Mouse (Mus musculus) pancreas, adult 10 weeks (tissue): ENCODE measurements around the gene Tmem119. TPM values are rescaled to one million over a fixed set of nuclear protein-coding genes. Genes with fewer than 3 reads are reported as not detected.

Experiments
- polyA plus RNA-seq: library from polyadenylated mRNA; stranded (reverse); fragments of 350-450 nt; fragmentation: Illumina TruSeq; extraction: RNeasy Lipid Tissue Mini Kit (QIAGEN cat#74804); gene quantifications from one replicate; pipeline ENCODE4 v1.2.3, GENCODE M21; 2015; ENCODE audit warnings: low read depth, low replicate concordance; ENCODE audit not compliant: insufficient read depth

Tmem119 gene
- polyA plus RNA-seq: 13.5 TPM

DNA sequence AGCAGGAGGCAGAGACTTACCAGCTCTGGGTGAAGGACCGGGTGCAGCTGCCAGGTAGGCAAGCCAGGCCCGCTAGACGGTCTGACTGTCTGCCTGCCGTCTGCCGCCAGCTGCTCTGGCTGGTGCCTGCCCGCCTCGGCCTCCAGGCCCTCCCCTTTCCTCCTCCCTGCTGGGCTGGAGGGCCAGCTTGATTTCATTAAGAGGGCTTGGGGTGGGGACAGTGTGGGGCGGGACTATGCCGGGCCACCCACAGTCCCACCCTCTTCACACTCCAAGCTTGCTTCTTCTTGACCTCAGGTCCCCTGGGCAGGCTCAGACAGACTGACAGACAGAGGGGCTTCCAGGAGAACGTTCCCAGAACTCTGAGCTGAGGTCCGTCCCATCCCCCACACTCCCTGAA, at the start of gene Tmem119:
TSS of gene Tmem119 (minus strand) at position 237 of the 400 bp plus-strand sequence.

DNA sequence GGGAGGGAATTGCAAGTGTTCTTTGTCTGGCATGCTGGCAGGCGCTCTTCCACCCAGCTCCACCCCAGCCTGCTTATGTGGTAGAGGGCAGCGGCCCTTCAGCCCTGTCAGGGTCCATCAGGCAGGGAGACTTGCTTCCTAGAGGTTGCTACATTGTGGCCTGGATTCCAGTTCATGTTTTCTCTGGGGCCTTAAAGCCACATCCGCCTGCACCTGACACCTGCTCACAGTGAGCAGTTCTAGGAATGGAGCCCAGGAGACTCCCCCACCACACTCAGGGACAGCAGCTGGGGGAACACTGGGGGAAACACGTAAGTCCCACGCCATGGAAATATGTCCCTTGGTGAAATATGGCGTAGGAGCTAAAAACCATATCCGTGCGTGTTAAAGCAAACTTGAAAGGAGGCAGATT, 32.2 kb upstream of the Tmem119 start, which contains the start of gene Selplg:
TSS of gene Selplg (minus strand) at position 155 of the 412 bp plus-strand sequence.

DNA sequence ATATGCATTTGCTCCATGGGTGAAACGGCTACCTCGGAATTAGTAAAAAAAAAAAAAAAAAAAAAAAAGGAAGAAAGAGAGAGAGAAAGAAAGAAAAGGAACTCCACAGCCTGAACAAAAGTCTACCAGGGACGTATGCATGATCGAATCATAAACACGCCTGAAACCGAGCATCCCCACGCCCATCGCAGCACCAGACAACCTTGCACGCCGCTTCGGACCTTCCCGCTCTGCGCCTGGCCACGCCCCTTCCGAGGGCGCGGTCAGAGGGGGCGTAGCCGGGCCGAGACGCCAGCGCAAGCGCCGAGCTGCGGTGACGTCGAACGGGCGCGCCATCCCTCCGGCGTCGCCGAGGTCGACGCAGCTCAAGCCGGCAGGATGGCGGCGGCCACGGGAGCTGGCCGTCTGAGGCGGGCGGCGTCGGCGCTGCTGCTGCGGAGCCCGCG, 27.8 kb downstream of the Tmem119 start, which contains the start of the genes Sart3 and Iscu:
TSS of gene Sart3 (minus strand) at position 61 of the 446 bp plus-strand sequence.
TSS of gene Iscu (plus strand) at position 299 of the 446 bp plus-strand sequence.

Other genes with a start within 250 kb of the Tmem119 start
- 8.0 TPM for gene Cmklr1, start 150.1 kb downstream of the Tmem119 start, polyA plus RNA-seq
- not detected for gene 1700069L16Rik, start 75.7 kb downstream of the Tmem119 start, polyA plus RNA-seq
- 4.7 TPM for gene Ficd, start 64.7 kb downstream of the Tmem119 start, polyA plus RNA-seq
- gene Sart3, start 28.0 kb downstream of the Tmem119 start, polyA plus RNA-seq: 6.0 TPM
- 46.8 TPM for gene Iscu, start 27.8 kb downstream of the Tmem119 start, polyA plus RNA-seq
- 3.7 TPM for gene Selplg, start 32.1 kb upstream of the Tmem119 start, polyA plus RNA-seq
- 9.9 TPM for gene Coro1c, start 108.2 kb upstream of the Tmem119 start, polyA plus RNA-seq
- 4.2 TPM for gene Ssh1, start 193.4 kb upstream of the Tmem119 start, polyA plus RNA-seq
- not detected for gene Dao, start 203.2 kb upstream of the Tmem119 start, polyA plus RNA-seq